Mouse (Mus musculus): Measurements from ENCODE around the gene Pcp2.

Pcp2 gene

DNA sequence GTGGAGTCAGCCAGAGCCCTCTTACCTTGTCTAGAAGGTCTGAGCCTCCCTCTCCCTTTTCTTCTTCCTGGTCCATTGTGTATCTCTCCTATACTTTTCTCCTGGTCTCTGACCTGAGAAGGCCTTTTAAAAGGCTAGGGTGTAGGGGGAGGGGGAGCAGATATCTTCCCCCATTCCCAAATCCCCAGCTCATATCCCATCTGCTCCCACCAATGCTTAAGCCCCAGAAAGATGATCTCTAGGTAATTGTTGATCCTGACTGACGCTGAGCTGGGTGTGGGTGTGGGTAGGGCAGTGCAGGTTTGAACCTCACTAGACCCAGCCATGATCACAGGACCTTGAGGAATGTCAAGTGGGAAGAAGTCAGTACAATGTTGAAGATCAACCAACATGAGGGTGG lies at the start of gene Pcp2:
TSS of gene Pcp2 (minus strand) at position 101 of the 400 bp plus-strand sequence.
- no peak for DNase-seq (ENCODE audit: low read depth)

DNA sequence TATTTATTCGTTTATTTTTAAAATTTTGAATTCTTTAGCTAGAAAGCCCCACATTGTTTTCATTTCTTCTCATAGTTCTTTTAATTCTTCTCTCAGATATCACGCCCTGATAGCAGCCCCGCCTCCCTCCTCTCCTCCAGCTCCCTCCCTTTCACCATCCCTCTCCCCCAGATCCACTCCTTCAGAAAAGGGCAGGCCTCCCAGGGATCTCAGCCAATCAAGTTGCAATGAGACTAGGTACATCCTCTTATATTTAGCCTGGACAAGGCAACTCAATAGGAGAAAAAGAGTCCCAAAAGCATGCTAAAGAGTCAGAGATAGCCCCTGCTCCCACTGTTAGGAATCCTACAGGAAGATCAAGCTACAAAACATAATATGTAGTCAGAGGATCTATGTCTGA lies 49.3 kb upstream of the Pcp2 start:
- no peak for DNase-seq (ENCODE audit: low read depth)

DNA sequence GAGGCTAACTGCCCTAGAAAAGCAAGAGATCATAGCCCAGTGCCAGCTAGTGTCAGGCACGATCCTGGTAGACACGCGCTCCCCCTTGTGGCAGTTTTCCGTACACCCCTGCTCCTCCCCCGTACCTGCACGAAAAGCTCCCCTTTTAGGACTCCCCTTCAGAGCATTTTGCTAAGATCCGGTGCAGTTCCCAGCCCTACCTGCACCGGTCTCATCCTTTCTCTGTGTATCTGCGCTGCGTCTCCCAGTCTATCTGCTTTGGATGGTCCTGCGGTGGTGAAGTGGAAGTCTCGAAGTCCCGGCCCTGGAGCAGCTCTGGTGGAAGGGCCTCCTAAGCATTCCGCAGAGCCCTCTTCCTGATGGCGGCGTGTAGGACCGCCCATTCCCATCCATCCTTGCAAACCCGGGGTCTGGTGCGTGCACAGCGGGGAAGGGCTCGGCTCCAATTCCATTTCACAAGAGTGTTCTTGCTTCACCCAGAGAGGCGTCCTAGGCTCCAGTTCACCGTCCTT lies 46.7 kb upstream of the Pcp2 start, which contains the start of gene Fcor:
TSS of gene Fcor (minus strand) at position 383 of the 512 bp plus-strand sequence.
- peak; percentile 83 for DNase-seq (ENCODE audit: low read depth)

DNA sequence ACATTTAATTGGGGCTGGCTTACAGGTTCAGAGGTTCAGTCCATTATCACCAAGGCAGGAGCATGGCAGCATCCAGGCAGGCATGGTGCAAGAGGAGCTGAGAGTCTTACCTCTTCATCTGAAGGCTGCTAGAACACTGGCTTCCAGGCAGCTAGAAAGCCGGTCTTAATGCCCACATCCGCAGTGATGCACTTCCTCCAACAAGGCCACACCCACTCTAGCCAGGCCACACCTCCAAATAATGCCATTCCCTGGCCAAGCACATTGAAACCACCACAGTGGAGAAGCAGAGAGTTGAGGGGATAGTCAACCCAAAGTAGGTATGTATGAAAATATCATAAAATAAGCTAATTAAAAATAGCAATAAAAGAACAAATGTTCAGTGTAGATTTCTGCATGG lies 45.0 kb upstream of the Pcp2 start:
- DNase-seq (ENCODE audit: low read depth): peak; percentile 91

DNA sequence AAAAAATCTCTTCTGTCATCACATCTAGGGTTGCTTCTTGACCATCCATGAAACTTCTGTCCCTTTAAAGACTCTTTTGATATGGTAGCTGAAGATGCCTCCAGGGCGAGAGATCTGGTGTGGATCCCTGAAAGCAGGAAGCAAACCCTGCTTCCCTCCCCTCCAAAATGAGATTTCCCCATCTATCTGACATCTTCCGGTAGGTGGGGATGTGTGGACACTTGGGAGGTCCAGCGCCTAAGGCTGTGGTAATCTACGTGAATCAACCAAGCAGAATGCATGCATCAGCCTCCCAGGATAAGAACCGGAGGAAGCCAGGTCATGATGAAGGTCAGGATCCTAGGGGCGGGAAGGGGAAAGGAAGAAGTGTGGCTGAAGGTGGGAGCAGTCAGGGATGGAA lies 40.2 kb upstream of the Pcp2 start, which contains the start of gene Mcemp1:
TSS of gene Mcemp1 (plus strand) at position 248 of the 400 bp plus-strand sequence.
- no peak for DNase-seq (ENCODE audit: low read depth)

DNA sequence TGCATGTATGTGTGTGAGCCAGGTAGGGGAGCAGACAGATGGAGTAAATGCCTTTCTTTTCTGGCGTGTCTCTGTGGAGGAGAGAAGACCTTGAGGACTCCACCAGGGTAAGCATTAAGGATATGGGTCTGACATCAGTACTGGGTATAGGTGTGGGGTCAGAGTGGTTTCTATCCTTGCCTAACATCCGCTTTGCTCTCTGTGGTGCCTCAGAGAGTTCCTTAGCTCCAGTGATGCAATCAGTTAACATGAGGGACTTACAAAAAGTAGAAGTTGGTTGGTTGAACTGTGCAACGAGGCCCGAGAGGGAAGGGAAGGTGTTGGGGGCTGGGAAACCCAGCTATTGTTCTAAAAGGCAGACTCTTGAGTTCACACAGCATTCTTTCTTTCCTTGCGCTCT lies 39.1 kb upstream of the Pcp2 start:
- DNase-seq (ENCODE audit: low read depth): peak; percentile 88

DNA sequence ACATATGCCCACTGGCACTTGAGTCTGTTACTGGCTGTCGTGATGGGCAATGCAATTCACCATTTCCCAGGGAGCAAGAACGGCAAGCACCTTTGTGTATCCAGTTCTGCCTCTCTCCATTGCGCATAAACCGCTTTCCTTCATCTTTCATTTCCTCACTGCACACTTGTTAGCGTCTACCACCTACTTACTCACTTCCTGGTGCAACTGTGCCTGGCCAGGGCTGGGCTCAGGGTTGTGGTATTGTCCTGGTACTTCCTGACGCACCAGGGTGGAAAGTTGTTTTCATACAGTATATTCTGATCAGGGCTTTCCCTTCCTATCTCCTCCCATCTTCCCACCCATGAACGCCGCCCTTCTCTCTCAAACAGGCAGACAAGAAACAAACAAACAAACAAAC lies 35.5 kb upstream of the Pcp2 start:
- DNase-seq (ENCODE audit: low read depth): peak; percentile 81

DNA sequence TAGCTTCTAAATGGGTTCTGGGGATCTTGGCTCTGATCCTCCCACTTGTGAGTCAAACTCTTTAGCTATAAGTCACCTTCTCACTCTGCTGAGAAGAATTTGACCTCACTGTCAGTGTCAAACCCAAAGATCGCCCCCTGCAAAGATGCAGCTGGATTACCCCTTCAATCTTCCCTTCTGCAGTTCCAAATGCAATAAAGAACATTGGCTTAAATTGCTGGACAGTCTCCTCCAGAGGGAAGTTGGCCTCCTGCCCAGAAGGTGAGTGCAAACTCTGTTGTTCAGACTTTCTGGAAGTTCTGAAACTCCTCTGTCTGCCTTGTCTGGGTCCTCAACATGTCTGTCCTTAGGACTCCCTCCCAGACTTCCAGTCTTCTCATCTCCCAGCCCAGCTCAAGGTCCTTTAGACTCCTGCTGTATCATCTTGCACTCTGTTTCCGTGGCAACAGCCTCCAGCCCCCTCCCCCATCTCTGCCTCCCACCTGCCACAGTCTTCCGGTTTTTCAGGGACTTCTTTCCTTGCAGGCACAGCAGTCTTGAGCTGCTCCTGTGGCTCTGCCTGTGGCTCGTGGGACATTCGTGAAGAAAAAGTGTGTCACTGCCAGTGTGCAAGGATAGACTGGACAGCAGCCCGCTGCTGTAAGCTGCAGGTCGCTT lies 31.5 kb upstream of the Pcp2 start:
- no peak for DNase-seq (ENCODE audit: low read depth)

DNA sequence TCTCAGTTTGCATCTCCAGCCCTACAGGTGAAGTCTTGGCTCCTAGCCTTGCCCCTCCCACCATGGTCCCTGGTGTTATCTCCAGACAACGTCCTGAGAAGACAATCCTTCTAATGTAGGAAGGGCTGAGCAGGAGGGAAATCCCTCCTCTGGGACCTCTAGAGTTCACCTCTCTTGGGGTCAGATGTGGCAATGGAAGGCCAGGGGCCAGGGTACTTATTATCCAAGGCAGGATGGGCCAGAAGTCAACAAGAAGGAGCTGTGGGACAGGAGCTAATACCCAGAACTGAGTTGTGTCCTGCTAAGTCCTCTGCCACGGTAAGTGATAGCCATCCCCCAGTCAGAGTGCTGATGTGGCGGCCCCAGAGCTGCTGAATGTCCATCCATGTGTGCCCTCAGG lies 30.2 kb upstream of the Pcp2 start, which contains the start of gene Retn:
TSS of gene Retn (plus strand) at position 245 of the 400 bp plus-strand sequence.
- no peak for DNase-seq (ENCODE audit: low read depth)

DNA sequence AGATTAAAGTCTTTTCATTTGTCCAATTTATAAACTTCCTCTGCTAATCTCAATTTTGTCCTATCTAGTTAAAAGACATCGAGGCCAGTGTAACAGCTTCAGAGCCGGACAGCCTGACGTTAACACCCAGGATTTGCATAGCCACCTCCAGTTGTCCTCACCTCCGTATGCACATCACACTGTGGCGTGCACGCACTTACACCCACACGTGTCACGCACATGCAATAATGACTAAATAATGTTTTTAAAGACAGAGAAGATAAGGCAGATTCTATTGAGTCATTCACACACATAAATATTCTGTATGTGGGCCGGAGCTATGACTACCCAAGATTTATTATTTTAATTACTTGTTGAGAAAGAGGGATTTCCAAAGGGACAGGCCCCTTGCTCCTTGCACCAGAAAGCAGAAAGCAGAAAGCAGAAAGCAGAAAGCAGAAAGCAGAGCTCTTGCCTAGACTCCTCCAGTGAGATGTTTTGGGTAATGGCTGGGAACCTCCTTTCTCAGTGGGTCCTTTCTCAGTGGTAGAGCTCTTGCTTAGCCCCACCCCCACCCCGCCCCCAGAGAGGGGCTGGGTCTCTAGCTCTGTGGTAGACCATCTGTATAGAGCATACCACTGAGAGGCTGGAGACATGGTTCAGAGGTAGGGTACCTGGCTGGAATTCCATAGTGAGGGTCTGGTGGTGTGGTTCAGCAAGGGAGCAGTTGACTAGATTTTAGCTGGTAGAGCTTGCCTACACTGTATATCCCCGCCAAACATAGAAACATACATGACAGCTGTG lies 29.6 kb upstream of the Pcp2 start:
- DNase-seq (ENCODE audit: low read depth): no peak

DNA sequence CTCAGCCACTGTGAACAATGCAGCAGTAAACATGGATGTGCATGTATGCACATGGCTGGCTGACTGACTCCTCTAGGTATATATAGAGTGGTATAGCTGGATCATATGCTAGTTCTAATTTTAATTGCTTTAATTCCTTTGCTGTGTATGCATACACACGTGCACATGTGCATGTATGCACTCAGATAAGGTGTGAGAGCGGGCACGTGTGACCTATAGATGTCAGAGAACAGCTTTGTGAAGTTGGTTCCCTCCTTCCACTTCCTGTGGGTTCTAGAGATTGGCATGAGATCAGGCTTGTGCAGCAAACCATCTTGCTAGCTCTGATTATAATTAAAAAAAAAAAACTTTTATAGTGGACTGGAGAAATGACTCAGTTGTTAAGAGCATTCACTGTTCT lies 27.5 kb upstream of the Pcp2 start:
- no peak for DNase-seq (ENCODE audit: low read depth)

DNA sequence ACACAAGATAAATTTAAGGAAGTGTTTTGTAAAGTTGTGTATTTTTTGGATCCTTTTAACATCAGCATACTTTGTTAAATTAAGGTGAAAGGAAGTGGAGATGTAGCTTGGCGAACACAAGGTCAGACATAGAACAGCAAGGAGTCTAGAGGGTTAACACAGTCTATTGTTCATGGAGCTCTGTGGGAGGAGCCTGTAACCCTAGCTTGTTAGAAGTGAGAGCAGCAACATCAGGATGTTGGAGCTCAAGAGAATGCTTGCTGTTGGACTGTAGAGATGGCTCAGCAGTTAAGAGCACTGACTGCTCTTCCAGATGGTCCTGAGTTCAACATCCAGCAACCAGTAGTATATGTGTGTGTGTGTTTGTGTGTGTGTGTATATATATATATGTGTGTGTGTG lies 23.6 kb upstream of the Pcp2 start:
- peak; percentile 38 for DNase-seq (ENCODE audit: low read depth)

DNA sequence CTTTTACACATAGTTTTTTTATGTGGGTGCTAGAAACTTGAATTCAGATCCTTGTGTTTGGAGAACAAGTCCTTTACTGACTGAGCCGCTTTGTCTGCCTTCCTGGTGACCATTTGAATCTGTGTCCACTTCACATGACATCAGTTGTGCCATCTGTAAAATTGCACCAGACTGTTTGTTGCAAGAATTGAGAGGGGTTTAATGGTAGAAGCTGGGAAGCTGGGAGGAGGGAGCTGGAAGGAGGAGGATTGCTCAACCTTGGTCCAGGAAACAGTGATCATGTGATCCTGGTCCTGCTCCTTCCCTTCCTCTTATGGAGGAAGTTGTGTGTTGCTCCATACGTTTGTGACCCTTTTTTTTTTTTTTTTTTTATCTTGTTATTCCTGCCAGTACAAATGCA lies 22.9 kb upstream of the Pcp2 start:
- peak; percentile 69 for DNase-seq (ENCODE audit: low read depth)

DNA sequence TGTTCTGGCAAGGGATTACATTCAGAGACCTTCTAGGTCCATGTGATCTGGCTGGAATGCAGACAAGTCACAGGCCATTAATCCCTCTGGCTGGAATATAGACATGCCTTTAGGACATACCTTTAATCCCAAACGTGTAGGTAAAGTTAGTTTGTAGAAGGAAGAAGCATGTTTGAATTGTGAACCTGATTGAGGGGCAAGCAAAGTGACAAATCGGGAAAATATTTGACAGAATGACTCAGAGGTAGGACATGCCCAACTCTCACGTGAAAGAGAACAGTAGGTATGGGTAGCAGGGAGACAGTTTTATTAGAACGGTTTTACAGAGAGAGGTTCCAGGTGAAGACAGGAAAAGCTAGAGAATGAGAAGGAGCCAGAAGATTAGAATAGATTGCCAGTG lies 22.2 kb upstream of the Pcp2 start:
- no peak for DNase-seq (ENCODE audit: low read depth)

DNA sequence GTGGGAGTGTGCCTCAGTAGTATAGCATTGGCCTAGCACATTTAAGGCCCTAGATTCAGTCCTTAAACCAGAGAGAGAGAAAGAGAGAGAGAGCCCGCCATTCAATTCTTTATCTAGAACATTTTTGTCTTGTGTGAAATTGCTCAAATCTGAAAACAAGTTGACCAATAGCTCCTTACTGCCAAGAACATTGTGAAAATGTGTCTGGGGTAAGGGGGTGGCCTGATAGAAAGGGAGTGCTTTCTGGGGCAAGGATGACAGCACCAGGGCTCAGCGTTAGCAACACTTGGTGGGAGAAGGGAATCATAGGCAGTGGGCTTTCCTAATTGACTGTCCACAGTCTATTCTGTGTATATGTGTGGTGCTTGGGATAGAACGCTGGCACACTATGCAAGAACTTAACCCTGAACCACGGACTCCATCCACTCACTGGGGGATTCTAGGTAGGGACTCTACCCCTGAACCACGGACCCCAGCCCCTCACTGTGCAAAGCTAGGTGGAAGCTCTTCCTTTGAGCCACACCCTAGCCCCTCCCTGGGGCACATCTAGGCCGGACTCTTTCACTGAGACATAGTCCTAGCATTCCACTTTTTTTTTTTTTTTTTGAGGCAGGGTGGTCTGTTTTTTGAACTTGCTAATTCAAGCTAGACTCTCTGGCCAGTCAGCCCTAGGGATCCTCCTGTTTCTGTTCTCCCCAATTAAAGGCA lies 21.6 kb upstream of the Pcp2 start:
- no peak for DNase-seq (ENCODE audit: low read depth)

DNA sequence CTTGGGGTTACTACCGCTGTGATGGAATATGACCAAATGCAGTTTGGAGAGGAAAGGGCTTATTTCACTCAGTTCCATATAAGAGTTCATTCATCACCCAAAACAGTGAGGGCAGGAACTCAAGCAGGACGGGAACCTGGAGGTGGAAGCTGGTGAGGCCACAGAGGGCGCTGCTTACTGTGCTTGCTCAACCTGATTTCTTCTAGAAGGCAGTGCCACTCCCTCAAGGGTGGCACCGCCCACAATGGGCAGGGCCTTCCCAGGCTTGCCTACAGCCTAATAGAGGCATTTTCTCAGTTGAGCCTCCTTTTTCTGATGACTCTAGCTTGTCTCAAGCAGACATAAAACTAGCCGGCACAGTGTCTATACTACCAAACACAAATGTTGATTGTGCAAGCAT lies 20.5 kb upstream of the Pcp2 start:
- DNase-seq (ENCODE audit: low read depth): peak; percentile 86

DNA sequence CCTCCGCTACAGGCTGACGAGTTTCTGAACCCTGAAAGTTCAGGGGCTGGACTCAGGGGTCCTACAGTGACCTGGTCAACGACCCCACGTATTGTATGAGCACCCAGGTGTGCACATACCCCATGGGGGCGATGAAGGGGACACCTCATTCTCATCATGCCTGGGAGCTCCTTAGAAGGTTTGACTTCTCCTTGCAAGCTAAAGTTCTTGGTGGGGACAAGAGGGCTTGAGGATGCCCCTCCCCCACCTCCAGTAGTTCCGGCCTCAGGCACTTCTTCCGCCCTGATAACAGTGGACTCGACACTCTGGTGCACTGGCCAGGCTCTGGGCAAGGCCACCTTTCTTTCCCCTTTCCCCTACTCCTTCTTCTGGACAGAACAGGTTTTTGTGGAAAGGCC lies 6.1 kb upstream of the Pcp2 start:
- DNase-seq (ENCODE audit: low read depth): peak; percentile 83

DNA sequence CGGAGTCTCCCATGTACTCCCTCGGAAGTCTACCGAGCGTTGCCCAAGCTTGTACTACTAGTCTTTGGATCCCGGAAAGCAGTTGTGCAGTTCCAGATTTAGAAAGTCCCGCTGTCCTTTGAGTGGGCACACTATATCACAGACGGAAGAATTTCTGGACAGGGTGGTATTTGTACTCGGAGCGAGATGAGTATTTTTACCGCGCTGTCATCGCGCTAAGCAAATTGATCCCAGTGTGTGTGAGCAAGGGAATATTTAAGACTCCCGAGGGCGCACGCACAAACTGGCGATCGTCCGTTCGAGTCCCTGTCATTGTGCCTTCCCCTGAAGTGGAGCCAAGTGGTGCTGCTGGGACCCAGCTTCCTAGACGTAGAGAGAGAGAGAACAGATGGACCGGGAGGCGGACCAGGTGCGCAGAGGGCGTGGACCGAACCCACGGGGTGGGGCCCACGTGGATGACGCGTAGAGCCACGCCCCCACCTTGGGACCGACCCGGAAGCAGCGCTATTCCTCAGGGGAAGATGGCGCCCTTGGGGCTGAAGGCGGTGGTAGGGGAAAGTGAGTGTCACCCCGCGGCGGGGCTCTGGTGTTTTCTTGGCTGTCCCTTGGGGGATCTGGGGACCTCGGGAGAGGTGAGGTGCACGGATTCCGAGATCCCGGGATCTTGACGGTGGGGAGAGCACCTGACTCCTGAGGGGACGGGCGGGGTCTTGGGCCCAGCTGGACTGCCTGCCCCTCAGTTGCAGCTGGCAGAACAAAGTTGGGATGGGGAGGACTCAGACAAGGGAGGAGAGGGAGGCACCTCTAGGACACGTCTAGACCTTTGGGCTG lies 5.5 kb upstream of the Pcp2 start, which contains the start of gene Stxbp2:
TSS of gene Stxbp2 (plus strand) at position 309 of the 831 bp plus-strand sequence.
- peak; percentile 83 for DNase-seq (ENCODE audit: low read depth)

DNA sequence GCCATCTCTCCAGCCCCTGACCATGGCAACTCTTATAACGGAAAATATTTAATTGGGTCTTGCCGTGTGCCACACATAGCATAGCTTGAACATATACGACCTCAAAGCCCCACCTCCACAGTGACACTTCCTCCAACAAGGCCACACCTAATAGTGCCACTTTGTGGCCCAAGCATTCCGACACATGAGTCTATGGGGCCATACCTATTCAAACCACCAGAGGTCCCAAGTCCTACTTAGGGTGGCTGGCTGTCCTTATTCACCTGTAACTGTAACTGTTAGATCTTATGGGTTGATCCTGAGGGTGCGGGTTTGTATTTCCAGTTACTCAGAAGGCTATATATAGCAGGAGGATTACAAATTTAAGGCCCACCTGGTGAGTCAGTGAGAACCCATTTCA lies 2.7 kb upstream of the Pcp2 start:
- peak; percentile 77 for DNase-seq (ENCODE audit: low read depth)

DNA sequence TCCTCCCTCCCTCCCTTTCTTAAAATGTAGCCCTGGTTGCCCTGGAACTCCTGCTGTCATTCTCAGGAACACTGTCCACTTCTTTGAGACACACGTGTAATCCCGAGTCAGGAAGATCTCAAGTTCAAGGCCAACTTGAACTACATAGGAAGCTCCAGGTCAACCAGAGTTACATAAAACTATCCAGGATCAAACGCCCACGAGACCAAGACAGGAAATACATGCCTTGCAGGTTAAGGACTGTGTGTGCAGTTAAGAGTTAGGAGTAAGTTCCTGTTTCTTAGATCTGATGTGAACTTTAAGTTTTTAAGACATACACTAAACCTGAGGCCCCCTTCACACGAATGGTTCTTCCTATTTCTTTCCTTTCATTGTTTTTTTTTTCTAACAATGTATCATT lies 1.6 kb upstream of the Pcp2 start:
- DNase-seq (ENCODE audit: low read depth): peak; percentile 56

DNA sequence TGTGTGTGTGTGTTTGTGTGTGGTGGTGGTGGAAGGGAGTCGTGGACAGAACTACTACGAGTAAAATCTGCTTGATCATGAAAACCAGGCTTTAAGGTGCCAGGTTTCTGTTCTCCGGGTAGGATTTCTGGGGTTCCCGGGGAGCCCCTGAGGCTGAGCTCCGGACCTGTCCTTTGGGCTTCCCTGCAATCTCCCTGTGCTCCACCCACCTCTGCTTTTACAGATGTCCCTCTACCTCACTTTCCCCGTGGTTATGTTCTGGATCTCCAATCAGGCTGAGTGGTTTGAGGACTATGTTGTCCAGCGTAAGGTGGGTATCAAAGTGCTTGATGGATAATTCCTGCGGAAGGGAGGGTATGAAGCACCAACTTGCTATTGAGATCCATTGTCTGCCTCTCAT lies 3.2 kb downstream of the Pcp2 start:
- no peak for DNase-seq (ENCODE audit: low read depth)

Measured in 416B (cell line).